Mouse (Mus musculus): ENCODE measurements around the gene Rasip1. TPM values are rescaled to one million over a fixed set of nuclear protein-coding genes. Genes with fewer than 3 reads are reported as not detected.

The Rasip1 gene
- polyA plus RNA-seq, 1 experiment from 2014 or later: 11.7 TPM

DNA sequence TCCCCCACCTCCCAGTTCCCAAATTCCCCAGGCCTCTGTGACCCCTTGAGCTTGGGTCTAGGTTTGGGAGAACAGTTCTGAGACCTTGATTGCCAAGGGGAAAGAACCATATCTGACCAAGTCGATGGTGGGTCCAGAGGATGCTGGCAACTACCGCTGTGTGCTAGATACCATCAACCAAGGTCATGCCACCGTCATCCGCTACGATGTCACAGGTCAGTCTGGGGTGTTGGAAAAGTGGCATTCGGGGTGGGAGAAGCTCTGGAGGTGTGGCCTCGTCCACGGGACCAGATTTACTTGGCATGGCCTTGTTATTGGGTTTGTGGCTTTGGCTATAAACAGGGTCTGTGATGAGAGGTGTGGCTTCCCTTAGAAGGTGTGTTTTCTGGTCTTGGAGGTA, 1.8 kb upstream of the Rasip1 start:
- H3K4me1 ChIP-seq (replicated peaks): 0 out of 2 replicates have a peak, but pooled peaks cover 4% of the 10 kb centered on the region
- no peak overlapping the region for H3K9ac ChIP-seq (replicated peaks)
- peaks cover 50% of the 10 kb centered on the region for H3K27me3 ChIP-seq
- no peak overlapping the region for H3K4me3 ChIP-seq (replicated peaks)
- H3K27ac ChIP-seq: no peak overlapping the region
- ATAC-seq (ENCODE audit: insufficient number of reproducible peaks, insufficient read depth, low FRiP score, low TSS enrichment, low read depth): no peak
- 89% methylated on average over 8 of the region's 8 CpGs for WGBS
- H3K4me2 ChIP-seq: no peak overlapping the region
- H3K9me3 ChIP-seq: no peaks in the 10 kb centered on the region
- H3K36me3 ChIP-seq: no peaks in the 10 kb centered on the region

DNA sequence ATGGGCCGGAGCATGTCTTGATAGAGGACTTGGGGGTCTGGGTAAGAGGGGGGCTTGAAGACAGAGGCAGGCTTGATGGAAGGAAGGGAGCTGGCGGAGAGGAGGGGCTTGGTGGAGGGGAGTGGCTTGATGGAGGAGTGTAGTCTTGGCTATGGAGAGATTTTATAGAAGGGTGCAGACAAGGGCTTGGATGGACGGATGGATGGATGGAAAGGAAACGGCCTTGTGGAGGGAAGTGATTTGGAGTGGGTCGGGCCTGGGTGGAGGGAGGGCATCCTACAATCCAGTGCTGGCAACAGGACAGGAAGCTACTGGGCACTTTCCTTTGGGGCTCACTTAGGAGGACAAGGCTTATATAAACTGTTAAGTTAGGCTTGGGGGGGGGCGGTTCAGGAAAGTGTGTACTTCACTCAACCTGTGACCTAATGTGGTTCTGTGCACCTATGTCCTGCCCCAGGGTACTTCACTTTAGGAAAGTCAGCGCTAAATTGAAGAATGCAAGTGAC, 664 bp upstream of the Rasip1 start:
- Histone ChIP-seq H3K27ac (0 out of 2 replicates have a peak overlapping the region, but pooled peaks have one; percentile 23), H3K36me3 (no peaks in the 10 kb centered on the region), H3K27me3 (peaks cover 58% of the 10 kb centered on the region), H3K4me2 (no peak overlapping the region), H3K9me3 (no peaks in the 10 kb centered on the region), H3K4me3 (replicated peaks) (no peak overlapping the region), H3K9ac (replicated peaks) (no peak overlapping the region), H3K4me1 (replicated peaks) (0 out of 2 replicates have a peak, but pooled peaks cover 4% of the 10 kb centered on the region)
- 89% methylated on average over 7 of the region's 7 CpGs for WGBS
- no peak for ATAC-seq (ENCODE audit: insufficient number of reproducible peaks, insufficient read depth, low FRiP score, low TSS enrichment, low read depth)

DNA sequence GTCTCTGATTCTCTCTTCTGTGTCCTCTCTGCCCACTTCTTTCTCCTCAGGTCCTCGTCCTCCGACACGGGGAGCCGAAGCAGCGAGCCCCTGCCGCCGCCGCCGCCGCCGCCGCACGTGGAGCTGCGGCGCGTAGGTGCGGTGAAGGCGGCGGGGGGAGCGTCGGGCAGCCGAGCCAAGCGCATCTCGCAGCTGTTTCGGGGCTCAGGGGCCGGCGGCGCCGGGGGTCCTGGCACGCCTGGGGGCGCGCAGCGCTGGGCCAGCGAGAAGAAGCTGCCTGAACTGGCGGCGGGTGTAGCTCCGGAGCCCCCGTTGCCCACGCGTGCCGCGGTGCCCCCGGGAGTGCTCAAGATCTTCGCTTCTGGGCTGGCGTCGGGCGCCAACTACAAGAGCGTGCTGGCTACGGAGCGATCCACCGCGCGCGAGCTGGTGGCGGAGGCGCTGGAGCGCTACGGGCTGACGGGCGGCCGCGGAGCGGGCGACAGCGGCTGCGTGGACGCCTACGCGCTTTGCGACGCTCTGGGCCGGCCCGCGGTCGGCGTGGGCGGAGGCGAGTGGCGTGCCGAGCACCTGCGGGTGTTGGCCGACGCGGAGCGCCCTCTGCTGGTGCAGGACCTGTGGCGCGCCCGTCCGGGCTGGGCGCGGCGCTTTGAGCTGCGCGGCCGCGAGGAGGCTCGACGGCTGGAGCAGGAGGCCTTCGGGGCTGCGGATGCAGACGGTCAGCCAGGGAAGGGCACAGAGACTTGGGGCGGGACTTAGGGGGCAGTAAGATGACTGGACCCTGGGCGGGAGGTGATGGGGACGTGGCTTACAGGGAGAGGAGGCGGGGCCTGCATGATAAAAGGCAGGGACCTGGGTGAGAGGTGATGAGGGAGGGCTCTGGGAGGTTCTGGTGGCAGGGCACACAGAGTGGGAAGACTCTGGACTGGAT, 1.3 kb downstream of the Rasip1 start:
- Histone ChIP-seq H3K27me3 (peaks cover 76% of the 10 kb centered on the region), H3K27ac (peak overlapping the region; percentile 51; the same call in 1 of the 2 replicates), H3K9ac (replicated peaks) (peak overlapping the region; percentile 75), H3K9me3 (no peaks in the 10 kb centered on the region), H3K4me1 (replicated peaks) (peaks cover 11% of the 10 kb centered on the region), H3K36me3 (no peaks in the 10 kb centered on the region), H3K4me2 (peak overlapping the region; percentile 88), H3K4me3 (replicated peaks) (peak overlapping the region; percentile 61)
- WGBS: 1% methylated on average over 105 of the region's 105 CpGs
- peak; percentile 56 for ATAC-seq (ENCODE audit: insufficient number of reproducible peaks, insufficient read depth, low FRiP score, low TSS enrichment, low read depth)

DNA sequence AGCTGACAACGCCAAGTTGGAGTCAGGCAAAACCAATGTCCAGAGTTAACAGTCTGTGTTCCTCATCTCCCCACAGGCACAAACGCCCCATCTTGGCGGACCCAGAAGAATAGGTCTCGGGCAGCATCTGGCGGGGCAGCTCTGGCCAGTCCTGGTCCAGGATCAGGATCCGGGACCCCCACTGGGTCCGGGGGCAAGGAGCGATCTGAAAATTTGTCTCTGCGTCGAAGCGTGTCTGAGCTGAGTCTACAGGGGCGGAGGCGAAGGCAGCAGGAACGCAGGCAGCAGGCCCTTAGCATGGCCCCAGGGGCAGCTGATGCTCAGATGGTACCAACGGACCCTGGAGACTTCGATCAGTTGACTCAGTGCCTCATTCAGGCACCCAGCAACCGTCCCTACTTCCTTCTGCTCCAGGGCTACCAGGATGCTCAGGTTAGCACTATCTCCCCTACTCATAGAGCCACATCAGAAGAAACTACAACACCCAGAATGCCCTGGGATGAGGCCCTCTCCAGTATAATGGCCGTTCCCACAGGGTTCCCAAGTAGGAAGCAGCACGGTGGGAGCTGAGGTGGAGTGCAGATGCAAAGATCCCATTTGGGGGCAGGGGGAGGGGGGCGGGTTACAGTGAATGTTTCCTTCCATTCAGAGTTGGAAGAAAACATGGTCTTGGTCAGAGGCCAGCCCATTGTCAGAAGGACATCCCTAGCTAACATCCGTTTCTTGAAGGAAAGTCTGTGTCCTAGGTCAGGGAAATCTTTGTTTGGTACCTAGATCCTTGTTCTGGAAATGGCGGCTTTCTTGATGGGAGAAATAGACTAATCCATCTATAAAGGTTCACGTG, 3.0 kb downstream of the Rasip1 start:
- WGBS: 73% methylated on average over 23 of the region's 23 CpGs
- Histone ChIP-seq H3K4me3 (replicated peaks) (no peak overlapping the region), H3K36me3 (no peaks in the 10 kb centered on the region), H3K27me3 (peaks cover 64% of the 10 kb centered on the region), H3K4me1 (replicated peaks) (peaks cover 11% of the 10 kb centered on the region), H3K27ac (no peak overlapping the region), H3K9me3 (no peaks in the 10 kb centered on the region), H3K4me2 (no peak overlapping the region), H3K9ac (replicated peaks) (no peak overlapping the region)
- ATAC-seq (ENCODE audit: insufficient number of reproducible peaks, insufficient read depth, low FRiP score, low TSS enrichment, low read depth): no peak

DNA sequence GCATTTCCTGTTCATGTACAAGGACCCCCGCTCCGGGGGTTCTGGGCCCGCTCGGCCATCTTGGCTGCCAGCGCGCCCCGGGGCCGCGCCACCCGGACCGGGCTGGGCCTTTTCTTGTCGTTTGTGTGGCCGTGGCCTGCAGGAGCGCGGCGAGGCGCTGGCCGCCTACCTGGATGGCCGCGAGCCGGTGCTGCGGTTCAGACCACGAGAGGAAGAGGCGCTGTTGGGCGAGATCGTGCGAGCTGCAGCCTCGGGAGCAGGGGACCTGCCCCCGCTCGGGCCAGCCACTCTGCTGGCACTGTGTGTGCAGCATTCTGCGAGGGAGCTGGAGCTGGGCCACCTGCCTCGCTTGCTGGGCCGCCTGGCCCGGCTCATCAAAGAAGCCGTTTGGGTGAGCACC, 5.2 kb downstream of the Rasip1 start:
- no peak overlapping the region for H3K27ac ChIP-seq
- ATAC-seq (ENCODE audit: insufficient number of reproducible peaks, insufficient read depth, low FRiP score, low TSS enrichment, low read depth): no peak

DNA sequence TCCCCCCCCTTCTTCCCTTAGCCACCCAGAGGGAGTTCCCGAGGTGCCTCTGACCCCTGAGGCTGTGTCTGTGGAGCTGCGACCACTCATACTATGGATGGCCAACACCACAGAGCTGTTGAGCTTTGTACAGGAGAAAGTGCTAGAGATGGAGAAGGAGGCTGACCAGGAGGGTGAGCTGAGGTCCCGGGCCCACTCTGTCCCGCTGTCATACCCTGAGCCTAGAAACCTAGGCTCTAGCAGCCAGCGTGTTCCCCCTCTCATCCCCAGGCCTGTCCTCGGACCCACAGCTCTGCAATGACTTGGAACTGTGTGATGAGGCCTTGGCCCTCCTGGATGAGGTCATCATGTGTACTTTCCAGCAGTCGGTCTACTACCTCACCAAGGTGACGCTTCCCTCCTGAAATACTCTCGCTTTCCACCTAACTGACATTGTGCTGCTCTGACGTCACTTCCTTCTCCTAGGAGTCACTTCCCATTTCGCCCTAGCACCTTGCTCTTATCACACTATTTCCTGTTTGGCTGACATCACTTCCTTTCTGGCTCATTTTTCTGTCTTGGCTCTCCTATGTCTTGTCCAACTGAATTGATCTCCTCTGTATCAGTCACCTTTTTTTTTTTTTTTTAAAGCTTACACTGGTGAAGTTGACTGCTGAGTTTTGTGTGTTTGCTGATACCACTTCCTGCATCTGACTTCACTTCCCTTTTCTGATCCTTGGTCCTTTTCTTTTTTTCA, 7.8 kb downstream of the Rasip1 start:
- H3K4me3 ChIP-seq (replicated peaks): no peak overlapping the region
- no peak overlapping the region for H3K27ac ChIP-seq
- H3K27me3 ChIP-seq: peaks cover 30% of the 10 kb centered on the region
- H3K4me1 ChIP-seq (replicated peaks): peaks cover 24% of the 10 kb centered on the region
- no peak overlapping the region for H3K4me2 ChIP-seq
- 92% methylated on average over 11 of the region's 11 CpGs for WGBS
- H3K36me3 ChIP-seq: peaks cover 14% of the 10 kb centered on the region; the same call in 1 of the 2 replicates
- H3K9ac ChIP-seq (replicated peaks): no peak overlapping the region
- no peak for ATAC-seq (ENCODE audit: insufficient number of reproducible peaks, insufficient read depth, low FRiP score, low TSS enrichment, low read depth)
- H3K9me3 ChIP-seq: no peaks in the 10 kb centered on the region

More for the DNA sequence above, 5.2 kb downstream of the Rasip1 start:
- H3K27me3 ChIP-seq: peaks cover 50% of the 10 kb centered on the region
- peak overlapping the region; percentile 32 for H3K4me3 ChIP-seq (replicated peaks)
- H3K36me3 ChIP-seq: peaks cover 14% of the 10 kb centered on the region; the same call in 1 of the 2 replicates
- peaks cover 11% of the 10 kb centered on the region for H3K4me1 ChIP-seq (replicated peaks)
- no peaks in the 10 kb centered on the region for H3K9me3 ChIP-seq
- WGBS: 8% methylated on average over 34 of the region's 35 CpGs
- H3K4me2 ChIP-seq: peak overlapping the region; percentile 60
- peak overlapping the region; percentile 58 for H3K9ac ChIP-seq (replicated peaks)

DNA sequence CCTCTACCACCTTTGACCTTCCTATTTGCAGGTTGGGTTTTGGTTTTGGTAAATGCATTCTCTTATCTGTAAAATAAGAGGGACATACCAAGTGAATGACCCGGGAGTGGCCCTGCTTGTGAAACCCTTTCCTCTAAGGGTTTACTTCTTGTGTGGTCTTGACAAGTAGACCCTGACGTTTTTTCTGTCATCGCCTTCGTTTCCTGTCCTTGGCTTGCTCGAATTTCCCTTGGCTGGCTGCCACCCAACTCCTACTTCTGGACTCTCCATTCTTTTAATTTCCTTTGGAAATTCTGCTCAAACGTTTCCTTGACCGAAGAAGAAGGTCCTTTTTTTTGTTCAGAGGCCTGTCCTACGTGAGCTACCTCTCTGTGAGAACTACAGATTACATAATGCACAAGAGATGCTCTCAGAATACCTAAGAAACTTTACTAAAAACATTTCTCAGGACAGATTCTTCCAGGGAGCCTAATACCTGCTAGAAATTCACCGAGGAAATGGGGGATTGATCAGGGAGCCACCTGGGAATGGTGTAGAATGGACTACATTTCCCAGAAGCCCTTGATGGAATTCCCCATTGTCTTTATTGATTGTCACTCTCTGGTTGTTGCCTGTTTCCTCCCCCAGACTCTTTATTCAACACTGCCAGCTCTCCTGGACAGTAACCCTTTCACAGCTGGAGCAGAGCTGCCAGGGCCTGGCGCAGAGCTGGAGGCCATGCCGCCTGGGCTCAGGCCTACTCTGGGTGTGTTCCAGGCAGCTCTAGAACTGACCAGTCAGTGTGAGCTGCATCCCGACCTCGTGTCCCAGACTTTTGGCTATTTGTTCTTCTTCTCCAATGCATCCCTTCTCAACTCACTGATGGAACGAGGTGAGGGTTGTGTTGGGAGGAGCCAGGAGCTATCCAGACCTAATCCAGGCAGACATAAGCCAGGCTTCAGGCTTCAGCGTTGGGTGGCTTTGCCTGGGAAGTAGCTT, 8.7 kb downstream of the Rasip1 start:
- WGBS: 84% methylated on average over 15 of the region's 15 CpGs
- H3K36me3 ChIP-seq: peaks cover 14% of the 10 kb centered on the region; the same call in 1 of the 2 replicates
- H3K27ac ChIP-seq: peak overlapping the region; percentile 29; the same call in 1 of the 2 replicates
- ATAC-seq (ENCODE audit: insufficient number of reproducible peaks, insufficient read depth, low FRiP score, low TSS enrichment, low read depth): no peak
- H3K9ac ChIP-seq (replicated peaks): 0 out of 2 replicates have a peak overlapping the region, but pooled peaks have one; percentile 8
- H3K4me2 ChIP-seq: no peak overlapping the region
- H3K27me3 ChIP-seq: peaks cover 23% of the 10 kb centered on the region
- H3K4me3 ChIP-seq (replicated peaks): no peak overlapping the region
- peaks cover 26% of the 10 kb centered on the region for H3K4me1 ChIP-seq (replicated peaks)
- no peaks in the 10 kb centered on the region for H3K9me3 ChIP-seq

DNA sequence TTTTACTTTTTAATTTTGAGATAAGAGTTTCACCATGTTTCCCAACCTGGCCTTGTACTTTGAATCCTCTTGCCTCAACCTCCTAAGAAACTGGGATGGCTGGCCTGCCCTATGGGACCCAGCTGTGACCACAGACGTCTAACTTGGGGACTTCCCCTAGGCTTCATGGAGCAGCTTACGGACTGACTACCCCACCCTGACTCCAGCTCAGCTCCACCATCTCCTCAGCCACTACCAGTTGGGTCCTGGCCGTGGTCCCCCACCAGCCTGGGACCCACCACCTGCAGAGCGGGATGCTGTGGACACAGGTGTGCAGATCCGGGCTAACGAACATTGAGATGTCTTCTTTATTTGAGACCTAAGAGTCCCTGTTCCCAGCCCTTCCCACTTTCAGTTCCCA, 10.4 kb downstream of the Rasip1 start:
- Histone ChIP-seq H3K27me3 (peaks cover 8% of the 10 kb centered on the region), H3K4me2 (peak overlapping the region; percentile 51; the same call in 1 of the 2 replicates), H3K4me3 (replicated peaks) (no peak overlapping the region), H3K9me3 (no peaks in the 10 kb centered on the region), H3K27ac (no peak overlapping the region), H3K9ac (replicated peaks) (no peak overlapping the region), H3K4me1 (replicated peaks) (peaks cover 36% of the 10 kb centered on the region), H3K36me3 (peaks cover 14% of the 10 kb centered on the region; the same call in 1 of the 2 replicates)
- WGBS: 93% methylated on average over 6 of the region's 6 CpGs
- ATAC-seq (ENCODE audit: insufficient number of reproducible peaks, insufficient read depth, low FRiP score, low TSS enrichment, low read depth): no peak

DNA sequence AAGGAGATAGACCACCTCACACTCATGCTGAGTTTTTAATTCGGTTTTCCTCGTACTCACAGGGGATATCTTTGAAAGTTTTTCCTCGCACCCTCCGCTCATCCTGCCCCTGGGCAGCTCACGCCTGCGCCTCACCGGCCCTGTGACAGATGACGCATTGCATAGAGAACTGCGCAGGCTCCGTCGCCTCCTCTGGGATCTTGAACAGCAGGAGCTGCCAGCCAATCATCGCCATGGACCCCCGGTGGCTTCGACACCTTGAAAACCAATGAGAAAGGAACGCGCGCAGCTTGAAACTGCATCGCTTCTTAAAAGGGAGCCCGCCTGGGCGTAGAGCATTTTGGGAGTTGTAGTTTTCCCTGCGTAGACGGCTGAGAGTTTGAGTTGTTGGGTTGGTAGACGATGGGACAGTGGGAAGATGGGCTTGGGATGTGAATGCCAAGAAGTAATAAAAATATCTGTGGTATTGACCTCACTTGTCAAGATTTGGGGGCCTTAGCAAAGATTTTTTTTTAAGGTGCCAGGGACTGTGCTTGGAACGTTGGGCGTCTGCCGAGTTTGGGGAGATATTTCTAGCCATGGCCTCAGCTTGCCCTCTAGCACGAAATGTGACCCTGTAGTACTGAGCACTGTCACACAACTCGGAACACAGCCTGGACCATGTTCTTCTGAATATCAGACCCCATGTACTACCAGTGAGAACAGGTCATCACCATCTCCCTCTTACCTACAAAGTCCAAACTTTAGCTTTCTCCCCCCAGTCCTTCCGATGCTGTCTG, 11.5 kb downstream of the Rasip1 start:
- Histone ChIP-seq H3K36me3 (peaks cover 14% of the 10 kb centered on the region; the same call in 1 of the 2 replicates), H3K9me3 (no peaks in the 10 kb centered on the region), H3K9ac (replicated peaks) (0 out of 2 replicates have a peak overlapping the region, but pooled peaks have one; percentile 38), H3K4me1 (replicated peaks) (peaks cover 37% of the 10 kb centered on the region), H3K27me3 (no peaks in the 10 kb centered on the region; the same call in 1 of the 2 replicates), H3K4me3 (replicated peaks) (peak overlapping the region; percentile 32), H3K4me2 (peak overlapping the region; percentile 51), H3K27ac (0 out of 2 replicates have a peak overlapping the region, but pooled peaks have one; percentile 53)
- peak; percentile 77 for ATAC-seq (ENCODE audit: insufficient number of reproducible peaks, insufficient read depth, low FRiP score, low TSS enrichment, low read depth)
- 18% methylated on average over 29 of the region's 29 CpGs for WGBS

Measured in limb, embryonic 12.5 days (tissue).